Mouse (Mus musculus): Measurements from ENCODE around the gene Cabin1.

DNA sequence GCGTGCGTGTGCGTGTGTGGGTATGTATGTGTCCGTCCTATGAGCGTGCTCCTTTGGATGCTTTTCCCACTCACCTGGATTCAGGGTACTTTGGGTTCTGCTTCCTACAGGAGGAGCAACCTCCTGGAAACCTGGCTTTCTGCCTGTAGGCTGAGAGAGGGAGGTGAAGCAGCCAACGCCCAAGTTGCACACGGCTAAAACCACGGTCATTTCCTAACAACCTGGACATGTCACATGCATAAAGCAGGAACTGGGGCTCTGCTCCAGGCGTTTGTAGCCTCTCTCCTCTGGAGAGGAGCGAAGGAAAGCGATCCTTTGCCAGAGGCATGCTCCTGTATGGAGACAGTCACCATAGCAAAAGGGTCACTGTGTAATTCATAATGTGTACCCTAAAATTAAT, 7.4 kb downstream of the Cabin1 start:
- TF ChIP-seq CTCF (IDR thresholded peaks at IDR 0.05; ENCODE audit: borderline replicate concordance, extremely low read depth, insufficient read depth, insufficient read length), result no peak
- no peak for TF ChIP-seq POLR2A (IDR thresholded peaks at IDR 0.05; ENCODE audit: borderline replicate concordance, extremely low read depth, insufficient read depth, insufficient read length, poor library complexity, severe bottlenecking)

All from brain, embryonic 14.5 days (tissue).